Mouse (Mus musculus) brain, embryonic 14.5 days (tissue): ENCODE measurements around the gene Vsig10. TPM values are rescaled to one million over a fixed set of nuclear protein-coding genes. Genes with fewer than 3 reads are reported as not detected.
A peak's percentile ranks its signal among the peaks of the same experiment; 100 is the strongest.

ENCODE experiments used
- DNase-seq: peaks from one replicate; pipeline ENCODE4 v3.0.0-alpha.2; 2011; ENCODE audit warnings: low read depth
- CTCF ChIP-seq: fragments of 200-500 bp; IDR thresholded peaks from 2 replicates; pipeline ENCODE4 v1.5.1; 2012; ENCODE audit warnings: inconsistent platforms, mild to moderate bottlenecking, moderate library complexity, borderline replicate concordance; ENCODE audit not compliant: insufficient read depth, insufficient read length; ENCODE audit errors: extremely low read depth
- POLR2A ChIP-seq: fragments of 200-500 bp; IDR thresholded peaks from 2 replicates; pipeline ENCODE4 v1.6.1; 2012; ENCODE audit warnings: mild to moderate bottlenecking, inconsistent platforms, borderline replicate concordance; ENCODE audit not compliant: poor library complexity, insufficient read depth, insufficient read length, severe bottlenecking; ENCODE audit errors: extremely low read depth
- polyA plus RNA-seq: library from polyadenylated mRNA; depleted of rRNA; stranded (reverse); fragments of >200 nt; gene quantifications from 2 replicates; pipeline ENCODE4 v1.2.3, GENCODE M21; 2012; rRNA removed

The Vsig10 gene
- polyA plus RNA-seq, 1 experiment, result 2.6 TPM

- no peak for TF ChIP-seq CTCF
- no peak for TF ChIP-seq POLR2A
Observed at GRCm38 (mm10) chr5:117380199-117380598, 61.3 kb downstream of the Vsig10 start.

GRCm38 (mm10) chr5:117381785-117382184, 62.9 kb downstream of the Vsig10 start:
- TF ChIP-seq CTCF, result no peak
- TF ChIP-seq POLR2A, result no peak
- no peak for DNase-seq

More at GRCm38 (mm10) chr5:117380199-117380598, 61.3 kb downstream of the Vsig10 start:
- DNase-seq, result no peak

- DNase-seq, result no peak
- TF ChIP-seq CTCF, result no peak
- TF ChIP-seq POLR2A, result no peak
Observed at GRCm38 (mm10) chr5:117383198-117383597, 64.3 kb downstream of the Vsig10 start.

DNA sequence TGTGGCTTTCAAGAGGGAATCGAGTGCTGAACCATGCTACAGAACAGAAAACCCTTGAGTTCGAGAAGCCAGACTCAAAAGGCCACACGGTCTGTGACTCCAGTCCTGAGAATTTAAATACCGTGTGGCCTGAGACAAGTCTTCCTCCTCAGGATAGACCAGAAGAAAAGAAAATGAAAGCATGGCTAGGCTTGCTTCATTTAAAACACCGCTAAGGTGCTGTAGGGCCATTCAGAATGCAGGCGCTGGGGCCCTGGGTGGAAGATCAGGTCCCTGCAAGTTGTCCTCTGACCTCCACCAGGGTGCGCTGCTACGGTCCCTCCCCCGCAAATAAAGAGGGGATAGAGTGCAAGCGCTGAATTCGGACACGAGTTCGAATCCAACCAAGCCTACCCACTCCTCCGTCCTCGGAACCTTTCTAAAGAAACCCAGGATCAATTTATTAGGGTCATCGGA, 69.4 kb downstream of the Vsig10 start:
- TF ChIP-seq POLR2A, result no peak
- peak; percentile 52 for TF ChIP-seq CTCF
- DNase-seq, result peak; percentile 69

GRCm38 (mm10) chr5:117388877-117389276, 70.0 kb downstream of the Vsig10 start, which contains the start of gene Rfc5:
TSS of gene Rfc5 (minus strand) at chr5:117389047.
- DNase-seq, result peak; percentile 98
- TF ChIP-seq POLR2A (peak; percentile 82), CTCF (no peak)

DNA sequence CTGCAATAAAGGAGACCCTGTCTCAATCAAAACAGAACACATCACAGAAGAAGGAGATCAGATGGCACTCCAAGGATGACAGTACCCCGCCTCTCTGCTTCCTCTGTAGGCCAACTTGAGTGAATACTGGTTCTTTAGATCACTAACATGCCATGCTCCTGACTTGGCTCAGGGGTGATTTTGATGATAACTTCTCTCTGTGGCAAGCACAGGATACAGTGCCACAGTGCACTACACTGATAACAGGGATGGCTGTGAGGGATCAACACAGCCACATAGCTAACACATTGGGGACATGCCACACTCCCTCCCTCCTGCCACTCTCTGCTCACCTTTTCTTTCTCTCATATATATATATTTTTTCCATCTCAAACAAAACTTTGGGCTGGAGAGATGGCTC, 72.0 kb downstream of the Vsig10 start:
- DNase-seq, result no peak
- TF ChIP-seq POLR2A (no peak), CTCF (no peak)

- no peak for DNase-seq
- TF ChIP-seq CTCF (no peak), POLR2A (no peak)
Observed at GRCm38 (mm10) chr5:117395834-117396233, 77.0 kb downstream of the Vsig10 start.

DNA sequence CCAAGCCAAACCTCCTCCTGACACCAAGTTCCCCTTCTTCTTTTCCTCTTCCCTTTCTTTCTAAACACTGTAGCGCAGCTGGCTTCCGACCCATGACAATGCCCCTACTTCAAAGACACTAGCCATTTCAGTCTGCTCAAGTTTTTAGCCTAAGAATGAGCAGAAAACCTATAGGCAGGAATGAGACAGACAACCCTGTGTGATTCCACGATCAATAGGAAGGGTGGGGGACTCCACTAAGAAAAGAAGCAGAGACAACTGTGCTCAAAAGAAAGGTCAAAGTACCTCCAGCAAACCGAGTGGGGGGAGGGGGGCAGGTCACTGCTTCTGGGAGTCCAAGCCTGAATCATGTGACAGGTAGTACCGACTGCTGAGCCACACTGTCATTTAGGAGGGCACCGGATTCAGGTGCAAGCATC, 77.7 kb downstream of the Vsig10 start:
- no peak for TF ChIP-seq POLR2A
- no peak for TF ChIP-seq CTCF
- no peak for DNase-seq

DNA sequence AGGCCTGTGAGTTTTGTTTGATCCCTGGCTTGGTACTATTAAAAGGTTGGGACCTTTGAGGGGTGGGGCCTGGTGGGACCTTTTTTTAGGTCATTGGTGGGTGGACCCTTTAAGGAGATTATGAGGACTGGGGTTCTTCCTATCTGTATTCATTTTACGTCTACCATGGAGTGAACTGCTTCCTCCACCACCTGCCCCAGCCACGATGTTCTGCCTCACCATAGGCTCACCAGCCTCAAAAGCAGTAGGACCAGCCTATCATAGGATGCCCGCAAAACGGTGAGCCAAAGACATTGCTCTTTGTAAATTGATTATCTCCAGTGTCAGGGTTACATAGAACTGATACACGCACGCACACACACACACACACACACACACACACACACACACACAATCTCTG, 78.5 kb downstream of the Vsig10 start:
- TF ChIP-seq CTCF (no peak), POLR2A (no peak)
- DNase-seq, result no peak

DNA sequence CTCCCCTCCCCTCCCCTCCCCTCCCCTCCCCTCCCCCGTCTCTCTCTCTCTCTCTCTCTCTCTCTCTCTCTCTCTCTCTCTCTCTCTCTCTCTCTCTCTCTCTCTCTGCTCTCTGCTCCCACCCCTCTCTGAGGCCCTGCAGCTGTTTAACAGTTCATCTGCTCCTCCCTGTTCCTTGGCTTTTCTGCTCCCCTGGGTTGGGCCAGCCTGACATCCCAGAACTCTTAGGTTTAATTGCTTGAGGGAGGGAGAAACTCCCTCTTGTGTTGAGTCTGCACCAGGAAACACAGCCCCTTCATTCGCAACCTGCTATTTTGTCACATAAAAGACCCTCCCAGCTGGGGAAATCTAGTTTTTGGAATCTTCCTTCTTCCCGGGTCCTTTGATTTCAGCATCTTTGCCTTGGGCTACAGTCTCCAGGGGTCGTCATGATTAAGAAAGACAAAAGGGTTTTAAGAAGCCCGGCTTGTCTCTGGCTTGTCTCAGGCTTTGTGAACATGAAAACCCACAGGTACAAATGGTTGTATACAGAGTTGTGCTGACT, 79.2 kb downstream of the Vsig10 start:
- DNase-seq, result peak; percentile 39

GRCm38 (mm10) chr5:117399281-117399680, 80.4 kb downstream of the Vsig10 start:
- DNase-seq, result no peak
- TF ChIP-seq CTCF, result no peak
- no peak for TF ChIP-seq POLR2A

More for the DNA sequence above, 79.2 kb downstream of the Vsig10 start:
- no peak for TF ChIP-seq POLR2A

DNA sequence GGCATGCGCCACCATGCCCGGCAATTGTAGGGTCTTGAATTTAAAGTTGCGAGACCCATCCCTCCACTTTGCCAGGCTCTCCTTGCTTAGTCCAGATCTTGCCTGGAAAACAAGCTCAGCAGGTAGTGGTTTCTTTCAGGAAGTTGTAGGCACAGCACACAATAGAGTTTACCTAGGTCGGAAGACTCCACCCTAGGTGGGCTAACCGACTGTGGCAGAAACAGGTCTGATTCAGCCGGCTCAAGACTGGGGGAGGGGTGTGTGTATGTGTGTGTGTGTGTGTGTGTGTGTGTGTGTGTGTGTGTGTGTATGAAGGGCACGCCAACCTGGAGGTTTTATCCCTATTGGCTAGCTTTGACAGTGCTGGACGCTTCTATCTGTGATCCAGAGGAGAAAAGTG, 84.7 kb downstream of the Vsig10 start:
- no peak for TF ChIP-seq POLR2A
- no peak for DNase-seq

Other genes with a start within 250 kb of the Vsig10 start
- 98.4 and 105 TPM in 2 replicates for gene Suds3, start 203.0 kb upstream of the Vsig10 start, polyA plus RNA-seq
- 24.1 and 41.3 TPM in 2 replicates for gene Taok3, start 199.0 kb upstream of the Vsig10 start, polyA plus RNA-seq
- gene Pebp1, start 31.5 kb upstream of the Vsig10 start, polyA plus RNA-seq, result 896 and 1,192 TPM in 2 replicates
- gene Wsb2, start 38.2 kb downstream of the Vsig10 start, polyA plus RNA-seq, result 225 and 256 TPM in 2 replicates
- gene Rfc5, start 70.0 kb downstream of the Vsig10 start, polyA plus RNA-seq, result 20.6 and 42.0 TPM in 2 replicates
- 1.6 and 6.4 TPM in 2 replicates for gene Ksr2, start 94.9 kb downstream of the Vsig10 start, polyA plus RNA-seq